Mouse (Mus musculus) testis, adult 2 months (tissue): Measurements from ENCODE around the gene Get4. TPM values are rescaled to one million over a fixed set of nuclear protein-coding genes. Genes with fewer than 3 reads are reported as not detected.

Experiments used
- H3K27ac ChIP-seq: fragments of 200-500 bp; 2 replicates; pipeline ENCODE4 v1.5.1; 2012; ENCODE audit warnings: low read depth, low read length; ENCODE audit not compliant: control insufficient read depth, insufficient read depth
- H3K27me3 ChIP-seq: fragments of 200-500 bp; 2 replicates; pipeline ENCODE4 v1.6.1; 2012; ENCODE audit warnings: mild to moderate bottlenecking, low read length, moderate library complexity; ENCODE audit not compliant: control insufficient read depth, insufficient read depth
- H3K36me3 ChIP-seq: fragments of 200-500 bp; 2 replicates; pipeline ENCODE4 v1.6.1; 2012; ENCODE audit warnings: mild to moderate bottlenecking, low read length; ENCODE audit not compliant: control insufficient read depth, insufficient read depth
- H3K4me1 ChIP-seq: fragments of 200-500 bp; 2 replicates; pipeline ENCODE4 v1.6.1; 2012; ENCODE audit warnings: low read length; ENCODE audit not compliant: control insufficient read depth, insufficient read depth
- H3K4me3 ChIP-seq: fragments of 200-500 bp; 2 replicates; pipeline ENCODE4 v1.5.1; 2012; ENCODE audit warnings: low read depth, mild to moderate bottlenecking, low read length, moderate library complexity, mixed read lengths; ENCODE audit not compliant: control insufficient read depth
- CTCF ChIP-seq: fragments of 200-500 bp; IDR thresholded peaks from 2 replicates; pipeline ENCODE4 v1.5.1; 2012; ENCODE audit warnings: low read depth, mild to moderate bottlenecking, inconsistent platforms, low read length, moderate library complexity; ENCODE audit not compliant: control insufficient read depth, insufficient read depth, insufficient replicate concordance
- POLR2A ChIP-seq: fragments of 200-500 bp; IDR thresholded peaks from 2 replicates; pipeline ENCODE4 v1.6.1; 2012; ENCODE audit warnings: low read depth, mild to moderate bottlenecking, inconsistent platforms, low read length, moderate library complexity; ENCODE audit not compliant: control insufficient read depth
- polyA plus RNA-seq: library from polyadenylated mRNA; depleted of rRNA; stranded (reverse); fragments of >200 nt; gene quantifications from 2 replicates; pipeline ENCODE4 v1.2.3, GENCODE M21; 2012

Gene Get4
- polyA plus RNA-seq, 1 experiment, result 117 TPM

DNA sequence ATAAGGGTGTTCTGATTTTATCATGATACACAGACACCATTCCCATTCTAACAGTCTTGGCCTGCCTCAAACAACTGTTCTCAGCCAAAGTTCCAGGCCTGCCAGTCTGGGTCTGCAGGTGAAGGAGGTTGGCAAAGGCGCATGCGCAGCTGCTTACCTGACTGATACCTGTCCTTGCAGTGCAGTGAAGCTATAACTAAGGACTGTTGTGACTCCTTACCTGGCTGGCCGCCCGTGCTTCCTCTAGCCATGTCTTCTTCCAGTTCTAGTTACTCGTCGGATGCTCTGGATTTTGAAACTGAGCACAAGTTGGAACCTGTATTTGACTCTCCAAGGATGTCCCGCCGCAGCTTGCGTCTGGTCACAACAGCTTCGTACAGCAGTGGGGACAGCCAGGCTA is 28.8 kb upstream of the Get4 start:
- Histone ChIP-seq H3K4me1 (no peaks in the 10 kb centered on the region), H3K27ac (no peak overlapping the region), H3K4me3 (no peak overlapping the region), H3K27me3 (no peaks in the 10 kb centered on the region), H3K36me3 (peaks cover 7% of the 10 kb centered on the region)
- TF ChIP-seq CTCF (no peak), POLR2A (no peak)

DNA sequence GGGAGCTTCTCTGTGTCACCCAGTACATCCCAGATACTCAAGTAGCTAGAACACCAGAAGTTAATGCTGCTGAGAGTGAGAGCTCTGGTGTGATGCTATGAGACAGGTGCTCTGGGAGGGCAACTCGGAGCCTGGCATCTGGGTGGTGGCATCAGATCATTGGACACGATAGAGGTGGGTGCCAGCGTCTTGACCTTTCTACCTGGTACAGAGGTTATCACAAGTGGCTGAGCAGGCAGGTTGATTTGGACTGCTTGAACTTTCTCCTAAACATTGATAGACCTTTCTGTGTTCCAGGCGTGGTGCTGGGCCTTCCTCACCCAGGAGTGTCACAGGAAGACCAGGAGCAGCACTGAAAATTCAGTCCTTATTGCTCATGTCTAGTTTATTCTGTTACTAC is 24.9 kb upstream of the Get4 start:
- Histone ChIP-seq H3K4me1 (no peaks in the 10 kb centered on the region), H3K27ac (no peak overlapping the region), H3K4me3 (no peak overlapping the region), H3K36me3 (peaks cover 7% of the 10 kb centered on the region), H3K27me3 (no peaks in the 10 kb centered on the region)
- TF ChIP-seq POLR2A (no peak), CTCF (no peak)

DNA sequence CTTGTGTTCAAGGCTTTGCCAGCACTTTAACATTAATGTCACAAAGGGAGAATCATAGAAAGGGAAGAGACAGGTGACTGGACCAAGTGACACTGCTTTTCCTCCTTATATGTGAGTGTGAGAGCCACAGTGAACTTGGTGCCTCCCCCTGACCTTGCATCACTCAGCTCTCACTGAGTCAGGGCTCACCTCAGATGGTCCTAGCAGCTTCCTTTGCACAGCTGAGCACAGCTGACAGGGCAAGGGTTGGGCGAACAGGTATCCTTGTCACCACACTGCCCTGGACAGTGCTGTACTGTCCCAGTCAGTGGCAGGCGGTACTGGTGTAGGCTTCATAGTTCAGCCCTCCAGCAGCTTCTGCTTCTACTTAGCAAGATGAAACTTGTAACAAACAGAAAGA is 24.5 kb upstream of the Get4 start:
- H3K36me3 ChIP-seq, result peaks cover 7% of the 10 kb centered on the region
- H3K27me3 ChIP-seq, result no peaks in the 10 kb centered on the region
- TF ChIP-seq CTCF (no peak), POLR2A (no peak)
- H3K4me3 ChIP-seq, result no peak overlapping the region
- H3K4me1 ChIP-seq, result no peaks in the 10 kb centered on the region
- H3K27ac ChIP-seq, result no peak overlapping the region

DNA sequence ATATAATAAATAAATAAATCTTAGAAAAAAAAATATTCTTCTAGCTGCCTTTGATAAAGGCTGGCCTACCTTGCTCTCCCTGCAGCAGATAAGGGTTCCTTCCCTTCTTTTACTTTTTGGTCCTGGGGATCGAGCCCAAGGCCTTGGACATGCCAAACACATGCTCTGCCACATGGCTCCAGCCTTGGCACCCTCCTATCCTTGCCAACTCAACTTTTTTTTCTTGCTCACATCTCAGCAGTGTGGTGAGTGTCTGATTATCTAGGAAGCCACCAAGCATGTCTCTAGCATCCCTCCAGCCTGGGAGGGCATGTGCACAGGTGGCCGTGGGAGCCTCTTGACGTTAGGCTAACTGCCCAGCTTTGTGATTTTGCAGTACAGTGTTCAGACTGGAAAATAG is 23.8 kb upstream of the Get4 start:
- Histone ChIP-seq H3K27ac (no peak overlapping the region), H3K36me3 (peaks cover 7% of the 10 kb centered on the region), H3K4me1 (no peaks in the 10 kb centered on the region), H3K27me3 (no peaks in the 10 kb centered on the region), H3K4me3 (no peak overlapping the region)
- TF ChIP-seq POLR2A (no peak), CTCF (no peak)

DNA sequence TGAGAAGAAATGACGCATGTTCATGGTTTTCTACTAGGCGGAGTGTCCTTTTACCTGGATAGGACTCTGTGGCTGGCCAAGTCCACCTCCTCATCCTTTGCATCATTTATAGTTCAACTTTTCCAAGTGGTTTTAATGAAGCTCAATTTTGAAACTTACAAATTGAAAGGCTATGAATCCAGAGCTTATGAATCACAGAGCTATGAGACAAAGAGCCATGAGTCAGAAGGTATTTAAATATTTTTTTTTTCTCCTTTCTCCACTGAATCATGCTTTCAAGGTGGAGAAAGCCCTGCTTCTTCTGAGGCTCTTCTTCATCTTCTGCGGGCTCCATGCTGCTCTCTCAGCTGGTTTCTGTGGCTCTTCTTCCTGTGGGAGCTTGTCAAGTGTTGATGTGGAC is 22.4 kb upstream of the Get4 start:
- H3K36me3 ChIP-seq, result peaks cover 6% of the 10 kb centered on the region

DNA sequence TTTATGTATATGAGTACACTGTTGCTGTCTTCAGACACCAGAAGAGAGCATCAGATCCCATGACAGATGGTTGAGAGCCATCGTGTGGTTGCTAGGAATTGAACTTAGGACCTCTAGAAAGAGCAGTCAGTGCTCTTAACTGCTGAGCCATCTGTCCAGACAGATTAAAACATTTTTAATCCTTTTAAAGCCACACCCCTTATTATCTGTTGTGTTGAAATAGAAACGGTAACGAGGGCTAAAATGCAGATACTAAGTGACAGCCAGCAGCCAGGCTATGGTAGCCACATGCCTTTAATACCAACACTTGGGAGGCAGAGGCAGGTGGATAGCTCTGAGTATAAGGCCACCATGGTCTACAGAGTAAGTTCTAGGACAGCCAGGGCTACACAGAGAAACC is 20.0 kb upstream of the Get4 start:
- no peaks in the 10 kb centered on the region for H3K4me1 ChIP-seq
- TF ChIP-seq POLR2A (no peak), CTCF (no peak)
- H3K27ac ChIP-seq, result no peak overlapping the region
- H3K36me3 ChIP-seq, result peaks cover 4% of the 10 kb centered on the region
- no peak overlapping the region for H3K4me3 ChIP-seq
- no peaks in the 10 kb centered on the region for H3K27me3 ChIP-seq

More for the DNA sequence above, 22.4 kb upstream of the Get4 start:
- no peaks in the 10 kb centered on the region for H3K27me3 ChIP-seq
- H3K4me3 ChIP-seq, result no peak overlapping the region
- TF ChIP-seq POLR2A, result no peak
- no peak for TF ChIP-seq CTCF
- H3K4me1 ChIP-seq, result no peaks in the 10 kb centered on the region
- H3K27ac ChIP-seq, result no peak overlapping the region

DNA sequence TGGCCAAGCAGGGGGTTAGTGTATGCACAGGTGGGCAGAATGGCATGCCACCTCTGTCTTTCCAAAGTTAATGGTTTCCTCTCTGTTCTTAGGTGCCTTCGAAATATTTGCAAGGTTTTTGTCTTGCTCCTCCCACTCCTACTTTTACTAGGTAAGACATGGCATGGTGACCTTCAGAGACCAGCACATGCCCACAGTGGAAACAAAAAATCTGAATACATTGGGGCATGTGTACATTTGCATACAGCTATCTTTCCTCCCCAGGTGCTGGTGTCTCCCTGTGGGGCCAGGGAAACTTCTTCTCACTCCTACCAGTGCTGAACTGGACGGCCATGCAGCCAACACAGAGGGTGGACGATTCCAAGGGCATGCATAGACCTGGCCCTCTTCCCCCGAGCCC is 17.7 kb upstream of the Get4 start:
- Histone ChIP-seq H3K4me3 (no peak overlapping the region), H3K27me3 (no peaks in the 10 kb centered on the region), H3K4me1 (no peaks in the 10 kb centered on the region), H3K36me3 (peaks cover 3% of the 10 kb centered on the region; the same call in 1 of the 2 replicates), H3K27ac (no peak overlapping the region)
- TF ChIP-seq POLR2A, result no peak
- no peak for TF ChIP-seq CTCF

DNA sequence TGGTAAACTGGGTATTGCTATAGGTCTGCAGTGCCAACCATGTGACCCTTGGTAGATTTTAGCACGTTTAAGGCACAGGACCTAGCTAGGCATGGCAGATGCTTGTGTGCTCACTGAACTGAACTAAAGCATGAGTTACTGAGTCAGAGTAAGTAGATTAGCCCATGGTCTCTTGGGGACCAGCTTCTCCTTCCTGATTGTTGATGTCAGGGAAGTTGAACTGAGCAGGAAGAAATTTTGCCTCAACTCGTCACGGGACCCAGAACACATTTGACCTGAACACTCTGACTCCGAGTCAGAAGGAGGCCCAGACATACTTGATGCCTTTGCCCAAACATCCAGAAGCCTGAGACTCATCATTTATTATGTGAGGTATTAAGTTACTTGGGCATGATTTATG is 14.7 kb upstream of the Get4 start:
- H3K4me3 ChIP-seq, result no peak overlapping the region
- no peak for TF ChIP-seq POLR2A
- TF ChIP-seq CTCF, result no peak
- H3K27ac ChIP-seq, result no peak overlapping the region
- peaks cover 9% of the 10 kb centered on the region for H3K36me3 ChIP-seq
- no peaks in the 10 kb centered on the region for H3K27me3 ChIP-seq
- no peaks in the 10 kb centered on the region for H3K4me1 ChIP-seq
